Mouse (Mus musculus) CH12.LX (cell line): ENCODE results near the gene Cacybp. TPM values are rescaled to one million over a fixed set of nuclear protein-coding genes. Genes with fewer than 3 reads are reported as not detected.

Experiments
- DNase-seq: peaks from one replicate; pipeline ENCODE4 v3.0.0-alpha.2; 2013; ENCODE audit errors: extremely low read depth
- H3K27ac ChIP-seq: 2 replicates; pipeline ENCODE4 v1.5.1; 2012; ENCODE audit warnings: low read depth, mild to moderate bottlenecking, control low read depth, moderate library complexity; ENCODE audit not compliant: insufficient read depth
- H3K27me3 ChIP-seq: replicated peaks from 2 replicates; pipeline ENCODE3; 2012; ENCODE audit warnings: inconsistent platforms
- H3K36me3 ChIP-seq, 2 experiments: replicated peaks in 1 of 2; 2 replicates each; pipeline versions ENCODE3 to v1.6.1; 2012; ENCODE audit warnings: inconsistent platforms in 1 of 2, low read length in 1 of 2, mild to moderate bottlenecking in 1 of 2, mixed read lengths in 1 of 2, moderate library complexity in 1 of 2; ENCODE audit not compliant: control insufficient read depth in 1 of 2, insufficient read depth in 1 of 2
- H3K4me1 ChIP-seq, 2 experiments: 2 replicates each; pipeline ENCODE4 v1.6.1; 2012; ENCODE audit warnings: inconsistent platforms in 1 of 2, moderate library complexity in 1 of 2; ENCODE audit not compliant: insufficient read depth in 2 of 2, control insufficient read depth in 1 of 2
- H3K4me2 ChIP-seq: 2 replicates; pipeline ENCODE4 v1.6.1; 2012; ENCODE audit warnings: low read depth, mild to moderate bottlenecking, control low read depth; ENCODE audit not compliant: poor library complexity, insufficient read depth, severe bottlenecking
- H3K4me3 ChIP-seq, 3 experiments: fragments of 150-350 bp in 1 of 3; sonication (generic) in 1 of 3; replicated peaks in 1 of 3; 2 replicates each; pipeline versions ENCODE3 to v1.5.1; 2011 to 2012; ENCODE audit warnings: low read depth in 2 of 3, low read length in 2 of 3, mild to moderate bottlenecking in 2 of 3, moderate library complexity in 2 of 3, control low read depth in 1 of 3, improper control_type of control experiment in 1 of 3, inconsistent platforms in 1 of 3, mixed read lengths in 1 of 3; ENCODE audit not compliant: poor library complexity in 1 of 3
- H3K79me2 ChIP-seq: replicated peaks from 2 replicates; pipeline ENCODE4 v1.6.1; 2012; ENCODE audit warnings: mild to moderate bottlenecking, moderate library complexity; ENCODE audit not compliant: control insufficient read depth, poor library complexity, insufficient read depth, severe bottlenecking; ENCODE audit errors: extremely low read depth
- H3K9ac ChIP-seq: 2 replicates; pipeline ENCODE4 v1.6.1; 2012; ENCODE audit warnings: low read depth, mild to moderate bottlenecking, control low read depth, moderate library complexity; ENCODE audit not compliant: insufficient read depth
- H3K9me3 ChIP-seq: replicated peaks from 2 replicates; pipeline ENCODE3; 2012; ENCODE audit warnings: low read length, inconsistent platforms, mixed read lengths
- BHLHE40 ChIP-seq: IDR thresholded peaks from 2 replicates; pipeline ENCODE4 v1.6.1; 2011; ENCODE audit warnings: mild to moderate bottlenecking, low read depth, low read length, improper control_type of control experiment
- CHD1 ChIP-seq: IDR thresholded peaks from 2 replicates; pipeline ENCODE4 v1.6.1; 2012; ENCODE audit warnings: low read depth, low read length, improper control_type of control experiment, inconsistent platforms
- CHD2 ChIP-seq: IDR thresholded peaks from 2 replicates; pipeline ENCODE4 v1.6.1; 2011; ENCODE audit warnings: low read length, improper control_type of control experiment
- ELF1 ChIP-seq: IDR thresholded peaks from 2 replicates; pipeline ENCODE4 v1.6.1; 2014; ENCODE audit warnings: low read depth, mild to moderate bottlenecking, inconsistent platforms, low read length, improper control_type of control experiment
- ETS1 ChIP-seq: conservative IDR thresholded peaks from 2 replicates; pipeline ENCODE4 v1.6.1; 2012; ENCODE audit warnings: low read depth, mild to moderate bottlenecking, inconsistent platforms, low read length, improper control_type of control experiment, moderate library complexity
- GABPA ChIP-seq: IDR thresholded peaks from 2 replicates; pipeline ENCODE4 v1.6.1; 2012; ENCODE audit warnings: low read depth, low read length, improper control_type of control experiment, inconsistent platforms; ENCODE audit not compliant: insufficient replicate concordance
- HCFC1 ChIP-seq: IDR thresholded peaks from 2 replicates; pipeline ENCODE4 v1.6.1; 2012; ENCODE audit warnings: low read depth, mild to moderate bottlenecking, inconsistent platforms, low read length, improper control_type of control experiment
- JUND ChIP-seq: conservative IDR thresholded peaks from 2 replicates; pipeline ENCODE4 v1.6.1; 2011; ENCODE audit warnings: low read depth, low read length, improper control_type of control experiment
- KAT2A ChIP-seq: IDR thresholded peaks from 2 replicates; pipeline ENCODE4 v1.6.1; 2012; ENCODE audit warnings: low read length, improper control_type of control experiment, inconsistent platforms; ENCODE audit not compliant: insufficient replicate concordance
- MAFK ChIP-seq: IDR thresholded peaks from 2 replicates; pipeline ENCODE4 v1.6.1; 2011; ENCODE audit warnings: low read length, improper control_type of control experiment; ENCODE audit not compliant: insufficient replicate concordance
- MAX ChIP-seq: IDR thresholded peaks from 2 replicates; pipeline ENCODE4 v1.6.1; 2011; ENCODE audit warnings: low read length, improper control_type of control experiment
- MEF2A ChIP-seq: IDR thresholded peaks from 2 replicates; pipeline ENCODE4 v1.6.1; 2014; ENCODE audit warnings: low read depth, mild to moderate bottlenecking, inconsistent platforms, low read length, improper control_type of control experiment, borderline replicate concordance
- MXI1 ChIP-seq: IDR thresholded peaks from 2 replicates; pipeline ENCODE4 v1.6.1; 2011; ENCODE audit warnings: mild to moderate bottlenecking, low read depth, low read length, improper control_type of control experiment
- MYC ChIP-seq: IDR thresholded peaks from 2 replicates; pipeline ENCODE4 v1.6.1; 2011; ENCODE audit warnings: low read depth, mild to moderate bottlenecking, improper control_type of control experiment, low read length
- PAX5 ChIP-seq: IDR thresholded peaks from 2 replicates; pipeline ENCODE4 v1.6.1; 2012; ENCODE audit warnings: low read length, inconsistent platforms, mixed read lengths
- POLR2AphosphoS2 ChIP-seq: IDR thresholded peaks from 2 replicates; pipeline ENCODE4 v1.6.1; 2011; ENCODE audit warnings: low read depth, low read length, improper control_type of control experiment
- RCOR1 ChIP-seq: conservative IDR thresholded peaks from 2 replicates; pipeline ENCODE4 v1.6.1; 2012; ENCODE audit warnings: low read depth, mild to moderate bottlenecking, inconsistent platforms, low read length, improper control_type of control experiment
- SIN3A ChIP-seq: IDR thresholded peaks from 2 replicates; pipeline ENCODE4 v1.6.1; 2012; ENCODE audit warnings: low read length, improper control_type of control experiment, inconsistent platforms
- SMC3 ChIP-seq: IDR thresholded peaks from 2 replicates; pipeline ENCODE4 v1.6.1; 2011; ENCODE audit warnings: low read depth, low read length, improper control_type of control experiment
- TBP ChIP-seq: conservative IDR thresholded peaks from 2 replicates; pipeline ENCODE4 v1.6.1; 2011; ENCODE audit warnings: low read depth, low read length, improper control_type of control experiment
- UBTF ChIP-seq: IDR thresholded peaks from 2 replicates; pipeline ENCODE4 v1.6.1; 2012; ENCODE audit warnings: low read depth, mild to moderate bottlenecking, inconsistent platforms, low read length, improper control_type of control experiment, moderate library complexity
- USF2 ChIP-seq: conservative IDR thresholded peaks from 2 replicates; pipeline ENCODE4 v1.6.1; 2011; ENCODE audit warnings: low read depth, low read length, improper control_type of control experiment
- ZC3H11A ChIP-seq: IDR thresholded peaks from 2 replicates; pipeline ENCODE4 v1.6.1; 2012; ENCODE audit warnings: low read depth, mild to moderate bottlenecking, inconsistent platforms, low read length, improper control_type of control experiment
- ZKSCAN1 ChIP-seq: IDR thresholded peaks from 2 replicates; pipeline ENCODE4 v1.6.1; 2012; ENCODE audit warnings: low read depth, inconsistent platforms, low read length, improper control_type of control experiment, borderline replicate concordance
- ZMIZ1 ChIP-seq: IDR thresholded peaks from 2 replicates; pipeline ENCODE4 v1.6.1; 2012; ENCODE audit warnings: low read depth, mild to moderate bottlenecking, inconsistent platforms, low read length, improper control_type of control experiment
- dilution Hi-C: fragments of 300-500 bp; cut with MboI; formaldehyde crosslinking; loops from 2 replicates; pipeline ENCODE4 v1.14.3; 2020; ENCODE audit warnings: low sequenced_read_pairs; ENCODE audit not compliant: extremely low pct_unique_long_range_greater_than_20kb, extremely low pct_ligation_motif_present
- in situ Hi-C: fragments of 300-500 bp; cut with MboI; formaldehyde crosslinking; loops from 3 replicates; pipeline ENCODE4 v1.14.3; 2019; ENCODE audit warnings: low sequenced_read_pairs, low pct_ligation_motif_present, low pct_unique_long_range_greater_than_20kb, mixed read lengths
- polyA plus RNA-seq: library from polyadenylated mRNA; unstranded; fragments of >175 nt; gene quantifications from 2 replicates; pipeline ENCODE4 v1.2.1, GENCODE M21; 2012; ENCODE audit warnings: low read depth; ENCODE audit not compliant: insufficient read length
- total RNA-seq, 2 experiments: library from RNA; depleted of rRNA; stranded (reverse); fragments of 300-350 nt in 1 of 2; fragments of >200 nt in 1 of 2; gene quantifications; 2 replicates each; pipeline ENCODE4 v1.2.3; 2012 to 2014

Gene Cacybp
- total and polyA plus RNA-seq, 3 experiments: 130 to 390 (median 357) TPM

- TF ChIP-seq ZKSCAN1: no peak
- TF ChIP-seq TBP: no peak
- no peak for TF ChIP-seq MEF2A
These were observed 1.0 kb downstream of the Cacybp start (continued) for GRCm38 (mm10) chr1:160211597-160212122.

GRCm38 (mm10) chr1:160210566-160210965 is 2.1 kb downstream of the Cacybp start:
- dilution Hi-C loops (no loop called here), in situ Hi-C loops (loop anchor here (25.0 kb wide), 1 partner anchor 527 kb away; no protein-coding TSS in a partner anchor)
- Histone ChIP-seq H3K79me2 (peaks cover 58% of the 10 kb centered on the region), H3K36me3 (peaks cover 15 to 33% of the 10 kb centered on the region in 2 experiments), H3K4me2 (peak overlapping the region; percentile 97), H3K27ac (no peak overlapping the region), H3K4me3 (peak overlapping the region; percentile 78 to 94 (median 92)), H3K9me3 (no peaks in the 10 kb centered on the region), H3K27me3 (no peaks in the 10 kb centered on the region), H3K9ac (peak overlapping the region; percentile 81), H3K4me1 (peaks cover 0 to 30% of the 10 kb centered on the region in 2 experiments)
- DNase-seq: no peak
- TF ChIP-seq MAFK (no peak), UBTF (no peak), MYC (no peak), SIN3A (no peak), ELF1 (no peak), ETS1 (no peak), PAX5 (no peak), HCFC1 (no peak), CHD1 (no peak), POLR2AphosphoS2 (no peak), TBP (no peak), SMC3 (no peak), MAX (no peak)

GRCm38 (mm10) chr1:160209844-160210243 is 2.8 kb downstream of the Cacybp start:
- peak overlapping the region; percentile 50; the same call in 1 of the 2 replicates for H3K9ac ChIP-seq
- dilution Hi-C loops: no loop called here

More at GRCm38 (mm10) chr1:160209844-160210243, 2.8 kb downstream of the Cacybp start:
- no peak for TF ChIP-seq JUND
- no peak for TF ChIP-seq CHD2
- no peak for TF ChIP-seq TBP
- no peak for TF ChIP-seq RCOR1
- no peak for TF ChIP-seq KAT2A
- no peak for TF ChIP-seq ZMIZ1
- no peak for TF ChIP-seq GABPA
- no peak for TF ChIP-seq HCFC1
- TF ChIP-seq ZKSCAN1: no peak
- TF ChIP-seq ZC3H11A: no peak
- TF ChIP-seq MXI1: no peak
- TF ChIP-seq USF2: no peak
- TF ChIP-seq BHLHE40: no peak
- no peak for TF ChIP-seq MAX
- no peak for TF ChIP-seq PAX5
- in situ Hi-C loops: loop anchor here (25.0 kb wide), 1 partner anchor 527 kb away; no protein-coding TSS in a partner anchor
- Histone ChIP-seq H3K27me3 (no peaks in the 10 kb centered on the region), H3K27ac (no peak overlapping the region), H3K4me1 (peaks cover 0 to 32% of the 10 kb centered on the region in 2 experiments), H3K36me3 (peaks cover 21 to 41% of the 10 kb centered on the region in 2 experiments), H3K79me2 (peaks cover 60% of the 10 kb centered on the region), H3K4me2 (peak overlapping the region; percentile 85), H3K4me3 (peak overlapping the region in 2 of 3 experiments; percentile 17 to 19), H3K9me3 (no peaks in the 10 kb centered on the region)
- no peak for DNase-seq
